Mouse (Mus musculus): ENCODE data around the gene Nkapd1.

Nkapd1 gene

GRCm38 (mm10) chr9:50601536-50601935 is 15.7 kb downstream of the Nkapd1 start:
- no peak for DNase-seq (ENCODE audit: low read depth, low spot score)

- no peak for DNase-seq (ENCODE audit: low read depth, low spot score)
Observed at GRCm38 (mm10) chr9:50596973-50597372, 20.3 kb downstream of the Nkapd1 start.

GRCm38 (mm10) chr9:50594794-50595417 is 22.4 kb downstream of the Nkapd1 start:
- no peak for DNase-seq (ENCODE audit: low read depth, low spot score)

GRCm38 (mm10) chr9:50593544-50593943 is 23.7 kb downstream of the Nkapd1 start:
- DNase-seq (ENCODE audit: low read depth, low spot score), result no peak

GRCm38 (mm10) chr9:50592955-50593354 is 24.3 kb downstream of the Nkapd1 start:
- DNase-seq (ENCODE audit: low read depth, low spot score), result no peak

GRCm38 (mm10) chr9:50590856-50591518 is 26.3 kb downstream of the Nkapd1 start:
- DNase-seq (ENCODE audit: low read depth, low spot score), result no peak

GRCm38 (mm10) chr9:50586955-50587354 is 30.3 kb downstream of the Nkapd1 start:
- DNase-seq (ENCODE audit: low read depth, low spot score), result no peak

- no peak for DNase-seq (ENCODE audit: low read depth, low spot score)
Observed at GRCm38 (mm10) chr9:50585145-50585818, 32.0 kb downstream of the Nkapd1 start.

- DNase-seq (ENCODE audit: low read depth, low spot score), result no peak
Observed at GRCm38 (mm10) chr9:50580370-50580769, 36.9 kb downstream of the Nkapd1 start.

- no peak for DNase-seq (ENCODE audit: low read depth, low spot score)
Observed at GRCm38 (mm10) chr9:50569599-50570525, 47.4 kb downstream of the Nkapd1 start.

GRCm38 (mm10) chr9:50567881-50568280 is 49.4 kb downstream of the Nkapd1 start:
- no peak for DNase-seq (ENCODE audit: low read depth, low spot score)

GRCm38 (mm10) chr9:50567372-50567771 is 49.9 kb downstream of the Nkapd1 start:
- no peak for DNase-seq (ENCODE audit: low read depth, low spot score)

- no peak for DNase-seq (ENCODE audit: low read depth, low spot score)
Observed at GRCm38 (mm10) chr9:50565940-50566339, 51.3 kb downstream of the Nkapd1 start.

GRCm38 (mm10) chr9:50565173-50565572 is 52.1 kb downstream of the Nkapd1 start:
- DNase-seq (ENCODE audit: low read depth, low spot score), result no peak

GRCm38 (mm10) chr9:50561918-50562360 is 55.3 kb downstream of the Nkapd1 start:
- DNase-seq (ENCODE audit: low read depth, low spot score), result no peak

GRCm38 (mm10) chr9:50561145-50561917 is 55.9 kb downstream of the Nkapd1 start, which contains the start of gene Tex12:
Gene Tex12, minus strand, starts transcription at chr9:50561325.
- no peak for DNase-seq (ENCODE audit: low read depth, low spot score)

Data from telencephalon, adult 2 months (tissue).